Mouse (Mus musculus) cerebellum, adult 18-20 months (tissue): ENCODE results near the gene Atg4a.

Experiments used
- DNase-seq, 2 experiments: peaks; one replicate each; pipeline ENCODE4 v3.0.0; 2021

Atg4a gene

DNA sequence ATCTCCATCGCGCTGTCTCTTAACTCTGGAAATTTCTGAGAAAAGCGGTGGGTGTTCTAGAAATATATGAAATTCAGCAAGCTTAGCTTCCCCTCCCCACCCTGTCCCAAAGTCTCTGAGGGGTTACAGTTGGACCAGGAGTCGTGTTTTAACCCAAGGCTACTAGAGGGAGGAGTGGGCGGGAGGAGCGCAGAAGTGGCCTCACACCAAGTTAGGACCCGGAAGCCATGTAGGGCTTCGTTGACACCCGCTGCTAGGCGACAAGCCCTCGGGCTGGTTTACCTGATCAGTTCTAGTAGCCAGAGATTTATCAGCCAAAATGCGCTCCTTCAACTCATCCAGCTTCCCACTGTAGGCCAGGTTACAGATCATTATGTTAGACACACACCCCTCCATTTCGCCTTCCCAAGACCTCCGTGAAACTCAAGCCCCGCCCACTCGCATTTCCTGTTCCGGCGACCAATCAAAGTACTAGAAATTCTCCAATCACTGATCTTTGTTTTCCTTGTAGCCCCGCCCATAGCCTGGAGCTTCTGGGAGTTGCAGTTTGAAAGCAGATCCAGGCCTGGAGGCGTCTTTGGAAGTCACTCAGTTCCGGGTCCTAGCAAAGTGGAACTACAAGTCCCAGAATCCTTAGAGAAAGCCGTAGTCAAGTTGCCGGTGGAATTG, at the start of gene Atg4a, which contains the start of gene Psmd10:
Gene Atg4a (plus strand): TSS at position 636 of the 669 bp plus-strand sequence.
Gene Psmd10 (minus strand): TSS at position 457 of the 669 bp plus-strand sequence.
- DNase-seq: peak; percentile 88 to 93

- DNase-seq: no peak
These were observed 49.3 kb upstream of the Atg4a start, which contains the start of gene Vsig1 for GRCm38 (mm10) chrX:140907360-140907759. Gene Vsig1, plus strand, starts transcription at chrX:140907608.

DNA sequence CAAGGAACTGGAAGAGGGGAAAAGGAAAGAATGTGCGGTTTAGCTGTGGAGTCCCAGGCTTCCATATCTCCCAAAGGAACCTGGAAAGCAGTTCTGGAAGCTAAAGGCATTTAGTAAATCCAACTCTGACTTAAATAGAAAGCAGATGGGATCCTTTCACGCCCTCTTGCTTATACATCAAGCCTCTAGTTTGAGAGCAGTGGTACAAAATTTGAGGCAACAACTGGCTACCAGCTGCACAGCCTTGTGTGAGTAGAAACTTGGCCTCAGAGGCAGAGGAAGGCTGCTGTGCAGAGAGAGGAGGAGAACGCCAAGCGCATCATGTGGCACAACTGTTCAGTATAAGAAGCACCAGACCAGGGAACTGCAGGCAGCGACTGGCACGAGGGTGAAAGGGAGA, 35.4 kb upstream of the Atg4a start:
- no peak for DNase-seq

GRCm38 (mm10) chrX:140932066-140932465, 24.6 kb upstream of the Atg4a start:
- no peak for DNase-seq

DNA sequence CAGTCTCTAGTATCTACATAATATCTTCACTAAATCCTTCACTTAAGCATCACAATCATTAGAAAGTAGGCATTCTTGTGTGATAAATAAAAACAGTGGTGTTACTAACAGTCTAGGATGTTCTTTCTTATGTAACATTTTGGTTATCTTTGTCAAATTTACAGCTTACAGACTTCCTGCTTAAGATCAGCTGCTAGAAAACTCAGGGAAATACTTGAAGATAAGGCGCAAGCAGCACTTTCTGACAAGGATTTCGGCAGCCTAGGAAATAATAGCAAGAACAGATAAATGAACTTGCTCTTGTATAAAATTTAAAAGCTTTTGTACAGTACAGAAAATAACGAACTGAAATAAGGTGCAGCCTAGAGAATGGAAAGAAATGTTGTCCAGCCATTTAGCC, 23.4 kb upstream of the Atg4a start:
- no peak for DNase-seq

DNA sequence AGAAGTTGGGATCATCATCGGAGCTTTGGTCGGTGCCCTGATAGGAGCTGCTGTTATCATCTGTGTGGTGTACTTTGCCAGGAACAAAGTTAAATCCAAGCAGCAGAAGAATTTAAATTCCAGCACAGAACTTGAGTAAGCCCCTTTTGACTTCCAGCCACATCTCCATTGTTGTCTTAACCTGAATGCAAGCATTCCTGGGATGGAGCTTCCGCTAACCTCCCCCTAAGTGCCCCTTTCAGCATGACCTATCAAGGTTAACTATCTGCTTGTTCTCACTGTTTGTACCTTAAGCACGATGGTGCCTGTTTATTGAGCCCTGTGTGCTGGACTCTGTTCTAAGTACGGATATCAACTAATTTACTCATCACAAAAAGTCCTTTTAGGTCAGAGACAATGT, 20.4 kb upstream of the Atg4a start:
- no peak for DNase-seq

- no peak for DNase-seq
These were observed 3.1 kb upstream of the Atg4a start for GRCm38 (mm10) chrX:140953618-140954017.

DNA sequence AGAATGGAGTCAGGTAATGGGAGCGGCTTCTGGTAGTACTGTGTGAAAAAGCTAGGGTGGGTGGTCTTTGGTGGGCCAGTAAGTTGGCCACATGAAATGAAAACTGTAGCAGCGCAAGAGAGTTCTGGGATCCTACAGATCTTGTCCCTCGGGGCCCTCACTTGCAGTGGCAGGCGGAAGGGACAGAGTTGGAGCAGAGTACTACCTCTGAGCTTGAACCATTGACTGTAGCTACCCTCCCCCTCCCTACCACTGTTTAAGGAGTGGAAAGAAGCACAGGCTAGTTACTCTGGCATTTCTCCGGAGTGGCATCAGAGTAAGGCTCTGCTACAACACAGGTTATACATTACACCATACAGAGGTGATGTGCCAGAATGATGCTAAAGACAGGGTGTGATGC, 252 bp downstream of the Atg4a start:
- no peak for DNase-seq

DNA sequence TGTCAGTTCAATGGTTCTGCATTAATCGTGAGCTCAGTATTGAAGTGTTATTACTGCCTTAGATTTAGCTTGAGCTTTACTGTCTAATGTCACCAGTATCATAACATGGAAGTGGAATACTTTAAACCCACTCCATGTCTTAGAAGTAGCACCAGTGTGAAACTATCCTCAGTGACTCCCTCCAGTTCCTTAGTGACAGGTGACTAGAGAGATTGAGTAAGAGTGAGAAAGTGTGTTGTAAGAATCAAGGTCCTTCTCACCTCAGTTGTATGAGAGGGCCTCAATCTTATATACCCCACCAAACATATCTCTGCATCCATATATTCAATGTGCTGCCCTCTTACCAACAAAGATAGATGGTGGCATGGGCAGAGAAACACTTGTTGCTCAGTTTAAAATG, 22.2 kb downstream of the Atg4a start:
- DNase-seq: no peak

DNA sequence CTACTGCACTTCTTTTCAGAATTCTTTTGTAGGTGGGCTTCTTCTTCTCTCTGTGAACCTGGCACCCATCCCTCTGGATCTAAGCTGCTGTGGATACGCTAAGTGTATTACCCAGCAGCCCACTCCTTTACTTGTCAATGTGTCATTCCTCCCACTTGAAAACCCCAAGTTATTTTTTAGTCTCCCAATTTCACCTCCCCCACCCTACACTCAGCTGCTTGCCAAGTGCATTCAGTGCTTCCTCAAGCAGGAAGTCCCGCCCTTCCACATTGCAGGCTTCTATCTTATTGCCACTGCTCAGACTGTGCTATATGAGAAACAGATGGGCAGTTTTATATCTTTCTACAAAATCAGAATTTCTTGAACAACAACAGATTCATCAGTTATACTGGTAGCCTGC, 22.8 kb downstream of the Atg4a start:
- no peak for DNase-seq

DNA sequence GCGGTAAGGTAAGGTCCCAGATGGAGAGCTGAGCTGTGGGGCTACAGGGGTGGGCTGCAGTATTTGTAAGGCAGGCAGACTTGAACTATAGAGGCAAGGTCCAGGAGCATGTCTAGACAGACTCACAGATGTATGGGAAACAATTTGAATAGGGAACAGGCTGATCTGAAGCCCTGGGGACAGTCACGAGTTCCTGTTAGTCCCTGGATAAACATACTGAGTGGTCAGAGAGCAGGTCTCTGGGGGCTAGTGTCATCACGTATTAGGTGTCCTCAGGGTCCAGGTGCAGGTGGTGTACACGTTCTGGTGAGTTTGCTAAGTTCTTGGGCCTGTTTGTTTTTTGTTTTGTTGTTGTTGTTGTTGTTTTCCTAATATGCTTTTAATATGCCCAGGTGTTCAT, 23.5 kb downstream of the Atg4a start:
- DNase-seq: no peak

- no peak for DNase-seq
These were observed 26.7 kb downstream of the Atg4a start for GRCm38 (mm10) chrX:140983206-140983960.

DNA sequence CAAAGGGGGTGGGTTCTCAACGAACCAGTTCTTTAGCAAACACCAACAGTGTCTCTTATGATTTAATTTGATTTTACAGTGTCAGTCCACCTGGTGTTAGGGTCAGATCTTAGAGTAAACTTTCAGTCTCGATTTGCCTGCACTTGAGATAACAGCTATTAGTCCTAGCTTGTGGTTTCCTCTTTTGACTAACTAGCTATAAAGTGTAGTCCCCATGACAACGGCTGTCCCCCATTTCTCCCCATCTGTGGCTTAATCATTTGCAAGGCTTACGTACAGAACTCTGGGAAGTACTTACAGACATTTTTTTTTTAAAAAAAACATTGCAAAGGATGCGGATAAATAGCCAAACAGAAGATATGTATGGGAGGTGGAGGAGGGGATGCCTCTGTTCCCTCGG, 28.1 kb downstream of the Atg4a start:
- no peak for DNase-seq

DNA sequence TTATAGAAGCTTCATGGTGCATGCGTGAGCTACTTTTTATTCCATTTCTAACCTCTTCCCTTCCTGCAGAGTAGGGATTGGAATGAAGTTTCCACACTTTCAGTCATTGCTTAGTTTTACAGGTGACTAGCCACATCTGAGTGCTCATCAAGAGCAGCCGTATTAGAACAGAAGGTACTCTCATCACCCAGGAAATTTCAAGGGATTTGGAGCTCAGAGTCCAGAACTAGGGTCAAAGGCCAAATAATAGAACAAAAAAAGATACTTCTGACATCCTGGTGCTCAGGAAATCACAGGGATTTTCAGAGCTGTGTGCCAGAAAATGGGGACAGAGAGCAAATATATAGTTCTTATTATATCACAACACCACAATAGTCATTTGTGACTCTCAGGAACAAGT, 28.5 kb downstream of the Atg4a start:
- no peak for DNase-seq

GRCm38 (mm10) chrX:140996909-140997516, 40.3 kb downstream of the Atg4a start:
- no peak for DNase-seq

- DNase-seq: no peak
These were observed 41.3 kb downstream of the Atg4a start for GRCm38 (mm10) chrX:140997912-140998545.

DNA sequence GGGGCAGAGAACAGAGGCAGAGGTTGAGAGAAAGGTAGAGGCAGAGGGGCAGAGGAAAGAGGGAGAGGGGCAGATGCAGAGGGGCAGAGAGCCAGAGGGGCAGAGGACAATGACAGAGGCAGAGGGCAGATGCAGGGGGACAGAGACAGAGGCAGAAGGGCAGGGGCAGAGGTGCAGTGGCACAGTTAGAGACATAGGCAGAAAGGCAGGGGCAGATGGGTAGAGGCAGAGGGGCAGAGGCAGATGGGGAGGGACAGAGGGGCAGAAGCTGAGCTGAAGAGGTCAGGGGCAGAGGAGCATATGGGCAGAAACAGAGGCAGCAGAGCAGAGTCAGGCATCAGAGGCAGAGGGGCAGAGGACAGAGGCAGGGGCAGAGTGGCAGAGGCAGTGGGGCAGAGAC, 42.2 kb downstream of the Atg4a start:
- DNase-seq: no peak

- DNase-seq: no peak
These were observed 193.0 kb downstream of the Atg4a start for GRCm38 (mm10) chrX:141149705-141150104.

GRCm38 (mm10) chrX:141150290-141150689, 193.6 kb downstream of the Atg4a start:
- DNase-seq: no peak

DNA sequence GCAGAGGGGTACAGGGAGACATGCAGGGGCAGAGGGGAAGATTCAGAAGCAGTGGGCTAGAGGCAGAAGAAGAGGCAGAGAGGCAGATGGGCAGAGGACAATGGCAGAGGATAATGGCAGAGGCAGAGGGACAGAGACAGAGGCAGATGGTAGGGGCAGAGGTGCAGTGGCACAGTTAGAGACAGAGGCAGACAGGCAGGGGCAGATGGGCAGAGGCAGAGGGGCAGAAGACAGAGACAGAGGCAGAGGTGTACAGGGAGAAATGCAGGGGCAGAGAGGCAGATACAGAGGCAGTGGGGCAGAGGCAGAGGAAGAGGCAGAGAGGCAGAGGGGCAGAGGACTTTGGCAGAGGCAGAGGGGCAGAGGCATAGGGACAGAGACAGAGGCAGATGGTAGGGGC, 194.5 kb downstream of the Atg4a start:
- DNase-seq: no peak

- DNase-seq: no peak
These were observed 200.0 kb downstream of the Atg4a start for GRCm38 (mm10) chrX:141156696-141157095.

GRCm38 (mm10) chrX:141157626-141158025, 200.9 kb downstream of the Atg4a start:
- DNase-seq: no peak

DNA sequence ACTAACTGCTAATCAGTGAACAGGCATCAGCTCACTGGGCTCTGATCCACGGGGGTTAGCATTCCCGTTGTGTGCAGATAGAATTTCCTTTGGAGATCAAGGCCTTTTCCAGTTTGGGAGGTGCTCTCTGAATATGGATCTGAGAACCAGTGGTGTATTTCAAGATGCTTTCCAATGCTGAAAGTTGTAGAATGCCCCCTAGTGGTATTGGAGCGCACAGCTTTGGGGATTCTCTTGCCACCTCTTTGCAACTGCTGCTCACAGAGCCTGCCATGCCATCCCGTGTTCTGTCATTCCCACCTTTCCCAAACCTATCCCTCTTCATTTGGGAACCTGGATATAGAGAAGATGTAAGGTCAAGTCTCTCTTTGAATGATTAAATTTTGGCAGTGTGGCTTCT, 201.5 kb downstream of the Atg4a start:
- peak; percentile 11 to 17 for DNase-seq

DNA sequence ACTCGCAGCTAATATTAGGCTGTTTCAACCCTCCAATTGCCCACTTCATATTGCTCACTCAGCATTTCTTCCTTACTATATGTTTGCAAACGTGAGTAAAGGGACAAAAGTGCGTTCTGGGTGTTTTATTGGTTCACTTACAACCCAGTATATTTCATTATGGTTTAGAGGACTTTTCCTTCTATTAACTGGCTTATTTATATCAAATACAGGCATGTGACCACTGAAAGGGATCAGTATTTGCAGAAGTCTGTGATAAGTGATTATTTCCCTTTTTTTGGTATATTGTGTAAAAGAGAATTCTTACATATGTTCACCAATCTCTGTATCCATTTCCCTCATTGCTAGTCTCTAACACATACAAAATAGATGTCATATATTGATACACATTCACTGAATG, 203.7 kb downstream of the Atg4a start:
- DNase-seq: no peak
